Mouse (Mus musculus): ENCODE data around the gene Btc.

Btc gene

DNA sequence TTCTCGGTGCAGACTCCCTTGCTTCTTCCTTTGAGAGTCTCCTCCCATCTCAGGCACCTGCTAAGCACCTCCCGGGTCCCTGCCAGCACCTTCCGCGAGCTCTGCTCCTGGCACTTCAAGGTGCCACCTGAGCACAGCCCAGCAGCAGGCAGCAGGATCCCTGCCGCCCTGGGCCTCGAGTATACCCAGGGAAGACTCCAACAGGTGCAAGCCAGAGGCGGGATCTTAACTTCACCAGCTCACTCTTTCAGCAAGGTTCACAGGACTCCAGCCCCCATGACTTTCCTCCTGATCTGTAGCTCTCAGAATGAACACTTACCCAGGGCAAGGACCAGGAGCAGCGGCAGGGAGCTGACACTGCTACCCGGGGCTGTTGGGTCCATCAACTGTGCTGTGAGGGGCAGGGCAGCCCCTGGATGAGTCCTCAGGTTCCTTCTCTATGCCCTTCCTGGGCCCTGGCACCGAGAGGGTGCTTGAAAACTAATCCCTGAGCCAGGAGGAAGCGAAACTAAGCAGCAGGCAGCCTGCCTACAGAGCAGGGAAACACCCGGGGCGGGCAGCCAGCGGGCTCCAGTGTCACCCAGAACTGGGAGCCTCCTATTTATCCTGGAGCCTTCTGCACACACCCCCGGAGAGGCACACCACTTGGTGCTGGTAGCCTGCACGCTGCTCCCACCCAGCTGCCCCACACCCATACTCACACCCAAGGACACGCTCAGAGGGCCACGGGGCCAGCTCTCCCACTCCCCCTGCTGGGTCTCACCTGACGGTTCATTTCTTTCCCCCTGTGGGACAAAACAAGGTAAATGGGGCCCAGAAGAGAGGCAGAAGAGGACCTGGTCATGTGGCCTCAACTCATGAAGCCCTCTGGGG is at the start of gene Btc:
TSS of gene Btc (minus strand) at position 656 of the 873 bp plus-strand sequence.
- peak; percentile 70 for DNase-seq (ENCODE audit: low spot score)

DNA sequence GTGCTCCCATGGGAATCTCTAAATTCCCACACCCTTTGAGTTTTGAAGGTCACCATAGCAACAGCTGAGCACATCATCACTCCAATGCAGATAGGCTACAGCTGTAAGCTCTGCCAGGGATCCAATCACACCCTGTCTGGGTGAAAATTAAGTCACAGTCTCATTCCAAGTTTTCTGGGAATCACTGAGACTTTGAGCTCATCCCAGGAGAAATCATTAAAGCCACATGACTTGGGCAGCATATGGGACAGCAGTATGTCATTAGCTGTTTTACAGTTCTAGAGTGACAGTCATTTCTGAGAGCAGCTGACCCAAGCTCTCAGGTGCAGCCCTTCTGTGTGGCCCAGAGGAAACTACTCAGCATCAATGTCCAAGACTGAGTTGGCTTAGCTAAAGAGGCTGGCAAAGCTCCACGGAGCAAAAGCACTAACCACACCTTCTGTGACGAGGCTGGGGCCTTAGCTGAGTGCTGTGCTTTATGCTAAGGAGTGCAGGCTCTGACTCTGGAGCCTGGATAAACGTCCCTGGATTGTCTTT is 42.3 kb upstream of the Btc start:
- DNase-seq (ENCODE audit: low spot score): no peak

DNA sequence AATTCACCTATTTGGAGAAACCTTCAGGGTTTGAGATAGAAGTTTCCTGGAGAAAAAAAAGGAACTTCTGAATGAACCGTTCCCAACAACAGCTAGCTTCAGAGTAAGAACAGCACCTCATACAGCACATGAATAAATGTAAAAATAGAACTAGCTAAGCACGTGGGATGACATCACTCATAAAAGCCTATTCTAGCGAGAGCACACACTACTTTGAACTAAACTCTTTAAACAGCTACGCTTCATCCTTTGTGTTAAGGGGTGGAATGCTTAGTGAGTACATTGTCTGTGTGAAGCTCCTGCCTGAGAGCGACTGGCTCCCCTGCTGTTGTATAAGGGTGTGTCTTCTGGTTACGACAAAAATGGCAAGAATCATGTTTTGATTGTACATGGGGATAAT is 33.8 kb upstream of the Btc start:
- DNase-seq (ENCODE audit: low spot score): no peak

DNA sequence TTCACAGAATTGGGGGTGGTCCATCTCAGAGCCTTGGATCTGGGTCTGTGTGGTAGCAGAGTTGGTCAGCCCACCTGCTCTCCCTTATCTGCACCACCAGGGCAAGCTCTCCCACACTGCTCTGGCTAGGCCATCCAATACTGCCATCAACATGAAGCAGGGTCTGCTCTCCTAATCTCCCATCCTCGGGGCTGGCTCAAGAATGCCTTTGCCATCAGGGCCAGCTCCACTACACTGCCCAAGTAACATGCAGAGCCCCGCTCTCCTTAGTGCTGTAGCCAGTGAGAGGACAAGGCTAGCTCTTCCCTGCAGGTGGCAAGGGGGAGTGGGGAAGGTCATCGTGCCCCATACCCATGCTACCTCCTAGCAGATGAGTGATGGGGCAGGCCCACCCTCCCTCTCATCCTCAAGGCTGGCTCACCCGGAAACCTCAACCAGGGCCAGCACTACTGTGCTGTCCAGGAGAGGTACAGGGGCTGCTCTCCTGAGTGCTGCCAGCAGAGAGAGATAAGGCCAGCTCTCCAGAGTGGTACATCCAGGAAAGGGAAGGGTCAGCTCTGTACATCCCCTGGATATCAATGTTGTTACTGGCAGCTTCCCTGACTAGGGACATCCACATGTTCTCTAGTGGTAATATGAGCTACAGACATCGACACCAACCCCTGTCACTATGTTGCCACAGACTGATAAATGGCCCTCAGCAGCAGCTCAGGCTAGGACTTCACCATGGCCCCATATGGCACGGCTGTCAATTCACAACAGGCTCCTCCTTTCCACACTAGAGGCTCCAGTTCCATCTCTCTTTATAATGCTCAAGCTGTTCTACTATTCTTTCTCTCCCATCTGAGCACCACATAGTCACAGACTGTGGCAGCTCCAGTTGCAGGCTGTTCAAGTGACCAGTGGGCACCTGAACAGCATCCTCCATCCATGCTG is 32.2 kb upstream of the Btc start:
- DNase-seq (ENCODE audit: low spot score): no peak

DNA sequence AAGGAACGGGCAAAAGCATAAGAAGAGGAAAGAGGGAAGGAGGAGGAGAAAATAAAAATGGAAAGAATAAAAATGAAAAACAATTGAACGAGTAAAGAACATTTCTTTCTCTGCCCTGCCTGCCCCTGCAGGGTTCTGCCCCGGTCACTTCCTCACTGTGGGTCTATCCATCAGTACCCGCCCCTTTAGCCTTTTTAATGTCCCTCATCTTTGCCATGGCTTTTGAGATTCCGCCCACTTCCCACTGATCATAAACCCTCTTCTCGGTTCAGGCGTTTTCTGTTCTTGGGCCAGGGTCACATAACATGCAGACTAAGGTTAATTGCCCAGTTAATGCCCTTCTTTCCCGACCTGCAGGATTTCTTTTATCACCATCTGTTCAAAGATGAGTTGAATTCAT is 25.8 kb upstream of the Btc start:
- DNase-seq (ENCODE audit: low spot score): no peak

DNA sequence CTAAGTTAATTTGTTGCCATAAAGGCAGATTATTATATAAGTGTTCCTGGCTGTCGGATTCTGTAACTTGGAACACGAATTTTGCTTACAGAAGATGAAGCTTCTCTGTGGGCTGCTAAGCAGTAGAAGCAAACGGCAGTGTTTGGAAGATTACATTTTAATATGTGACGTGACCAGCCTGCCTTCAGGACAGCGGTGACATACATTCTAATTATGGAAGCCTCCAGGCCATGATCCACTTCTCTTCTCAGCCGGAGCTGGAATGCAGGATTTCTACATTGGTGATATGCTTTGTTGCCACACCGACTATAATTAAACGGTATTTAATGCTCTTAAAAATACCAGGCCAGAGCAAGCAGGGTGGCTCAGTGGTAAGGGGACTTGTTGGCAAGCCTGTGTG is 11.0 kb upstream of the Btc start:
- DNase-seq (ENCODE audit: low spot score): no peak

DNA sequence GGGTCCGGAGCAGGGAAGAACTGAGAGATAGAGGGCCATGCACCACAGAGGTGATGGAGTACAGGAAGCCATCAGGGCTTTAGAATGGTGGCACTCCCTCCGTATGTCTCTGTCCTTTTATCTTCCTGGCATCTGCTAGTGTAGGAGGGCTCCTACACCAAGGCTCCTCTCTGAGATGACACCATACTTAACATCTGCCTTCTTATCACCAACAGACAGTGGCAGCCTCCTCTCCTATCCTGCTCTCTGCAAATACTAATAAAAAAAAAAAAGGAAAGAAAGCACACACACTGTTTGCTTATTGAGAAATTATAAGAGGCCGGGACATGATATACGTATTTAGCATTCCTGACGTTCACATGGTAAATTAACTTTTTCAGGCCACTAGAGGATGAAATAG is 1.5 kb upstream of the Btc start:
- no peak for DNase-seq (ENCODE audit: low spot score)

DNA sequence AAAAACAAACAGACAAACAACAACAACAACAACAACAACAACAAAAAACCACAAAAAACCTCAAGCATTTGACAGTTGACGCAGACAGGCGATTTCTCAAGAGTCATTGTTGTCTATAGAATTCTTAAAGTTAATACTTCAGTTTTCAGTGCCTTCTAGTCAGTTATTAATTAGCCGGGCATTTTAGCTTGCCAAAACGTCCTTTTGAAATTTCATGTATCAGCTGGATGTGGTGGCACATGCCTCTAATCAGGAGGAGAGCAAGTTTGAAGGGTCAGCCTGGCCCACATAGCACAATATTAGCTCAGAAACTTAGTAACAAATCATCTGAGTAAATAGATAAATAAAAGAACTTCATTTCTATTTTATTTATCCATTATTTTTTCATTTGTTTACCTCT is 487 bp upstream of the Btc start:
- no peak for DNase-seq (ENCODE audit: low spot score)

DNA sequence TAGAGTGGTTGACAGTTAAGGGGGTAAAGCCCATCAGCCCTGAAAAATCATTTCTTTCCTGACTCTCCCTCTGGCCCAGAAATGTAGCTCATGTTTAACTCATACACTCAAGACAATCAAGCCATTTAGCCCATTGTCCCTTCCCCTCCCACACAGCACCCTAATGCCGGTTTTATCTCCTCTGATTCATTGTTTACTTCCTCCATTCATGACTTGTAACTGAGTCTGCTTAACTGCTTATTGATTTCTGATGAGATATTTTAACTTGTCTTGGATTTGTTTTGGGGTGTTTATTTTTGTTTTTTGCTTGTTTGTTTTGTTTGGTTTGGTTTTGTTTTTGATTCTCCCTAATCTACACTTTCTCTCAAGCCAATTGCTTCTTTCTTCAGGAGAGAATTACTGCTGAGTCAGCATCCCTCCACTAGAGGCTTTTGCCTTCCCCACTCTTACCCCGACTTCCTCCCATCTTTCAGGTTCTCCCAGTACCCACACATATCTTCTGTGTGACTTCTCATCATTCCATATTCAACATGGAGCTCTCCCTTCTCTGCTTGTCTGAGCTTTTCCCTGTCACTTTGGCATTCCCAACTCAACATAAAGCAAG is 2.2 kb downstream of the Btc start:
- no peak for DNase-seq (ENCODE audit: low spot score)

DNA sequence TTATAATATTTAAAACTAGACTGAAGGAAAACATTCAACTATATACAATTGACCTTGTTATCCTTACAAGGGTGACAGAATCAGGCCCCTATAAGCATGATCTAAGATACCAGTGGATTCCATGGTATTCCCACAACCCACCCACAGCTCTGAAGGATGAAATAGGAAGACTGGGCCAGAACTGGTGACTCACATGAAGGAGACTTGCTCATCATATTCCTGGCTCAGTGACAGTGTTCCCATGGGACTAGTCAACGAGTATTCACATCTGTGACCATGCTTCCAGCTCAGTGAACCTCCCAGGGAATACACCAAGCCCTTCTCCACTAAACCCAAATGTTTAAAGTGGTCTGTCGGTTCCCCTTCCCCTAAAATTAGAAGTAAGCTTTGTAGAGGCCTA is 27.3 kb downstream of the Btc start:
- no peak for DNase-seq (ENCODE audit: low spot score)

DNA sequence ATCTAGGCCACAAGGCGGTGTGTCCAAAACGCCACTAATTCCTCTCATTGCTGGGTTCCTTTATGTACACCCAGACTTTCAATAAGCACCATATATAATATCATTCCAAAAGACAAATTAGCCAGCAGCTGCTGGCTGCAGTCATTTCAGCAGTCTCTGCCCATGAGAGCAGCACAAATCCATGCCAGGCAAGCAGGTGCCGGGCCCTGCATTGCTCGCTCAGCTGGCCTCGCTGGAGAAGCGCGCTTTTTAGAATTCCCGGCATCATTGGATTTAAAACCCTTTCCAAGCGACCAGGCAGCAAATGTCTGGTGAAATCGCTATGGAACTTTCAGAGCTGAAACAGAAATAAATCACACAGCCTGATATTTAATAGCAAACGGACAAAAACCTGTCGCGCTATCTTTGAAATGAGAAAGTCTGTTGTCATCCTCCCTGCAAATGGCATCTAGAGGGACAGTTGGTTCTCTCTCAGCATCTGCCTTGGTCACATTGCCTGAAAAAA is 34.7 kb downstream of the Btc start:
- DNase-seq (ENCODE audit: low spot score): no peak

DNA sequence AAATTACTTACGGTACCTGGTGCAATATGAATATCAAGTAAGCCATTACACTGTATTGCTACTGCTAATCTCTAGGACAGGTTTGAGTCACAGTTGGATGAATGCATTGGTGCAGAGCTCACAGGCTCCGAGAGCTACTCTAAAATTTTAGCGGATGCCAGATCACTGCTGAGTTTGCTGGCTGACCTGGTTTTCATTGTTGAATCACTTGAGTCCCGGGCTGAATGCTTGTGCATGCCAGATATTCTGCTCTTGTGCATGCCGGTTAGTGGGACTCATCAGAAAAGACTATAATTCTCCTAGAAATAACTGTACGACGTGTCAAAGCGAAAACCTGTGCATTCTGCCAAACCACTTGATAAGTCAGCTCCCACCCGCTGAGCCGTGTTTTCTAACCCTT is 35.9 kb downstream of the Btc start:
- no peak for DNase-seq (ENCODE audit: low spot score)

DNA sequence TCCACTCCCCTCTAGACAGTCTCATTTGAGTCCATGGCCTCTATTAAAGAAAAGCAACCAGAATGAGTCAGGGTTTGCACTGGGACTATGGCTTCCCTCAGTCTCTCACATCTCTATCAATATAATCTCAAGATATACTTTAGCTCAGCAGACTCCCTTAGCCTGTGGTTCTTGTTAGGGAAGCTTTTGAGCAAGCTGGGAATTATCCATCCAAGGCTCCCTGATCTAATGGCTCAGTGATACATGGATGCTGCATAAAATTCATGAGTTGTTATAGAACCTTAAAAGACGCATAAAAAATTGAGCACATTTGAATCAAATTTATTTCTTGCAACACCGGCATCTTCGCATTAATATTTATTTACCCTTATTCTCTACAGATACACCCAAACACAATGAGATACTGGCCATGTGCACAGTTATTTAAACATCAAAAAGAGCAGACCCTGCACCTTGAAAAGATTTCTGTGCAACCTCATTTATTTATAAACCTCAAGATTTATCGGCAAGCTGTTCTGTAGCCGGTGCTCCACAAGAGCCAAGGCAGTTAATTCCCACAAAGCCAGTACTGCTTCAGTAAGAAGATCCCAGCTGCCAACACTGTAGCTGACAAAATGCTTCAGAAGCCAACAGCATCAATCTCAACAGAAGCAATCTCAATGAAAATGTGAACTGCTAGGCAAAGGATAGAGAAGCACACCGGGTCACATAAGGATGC is 39.4 kb downstream of the Btc start:
- no peak for DNase-seq (ENCODE audit: low spot score)

DNA sequence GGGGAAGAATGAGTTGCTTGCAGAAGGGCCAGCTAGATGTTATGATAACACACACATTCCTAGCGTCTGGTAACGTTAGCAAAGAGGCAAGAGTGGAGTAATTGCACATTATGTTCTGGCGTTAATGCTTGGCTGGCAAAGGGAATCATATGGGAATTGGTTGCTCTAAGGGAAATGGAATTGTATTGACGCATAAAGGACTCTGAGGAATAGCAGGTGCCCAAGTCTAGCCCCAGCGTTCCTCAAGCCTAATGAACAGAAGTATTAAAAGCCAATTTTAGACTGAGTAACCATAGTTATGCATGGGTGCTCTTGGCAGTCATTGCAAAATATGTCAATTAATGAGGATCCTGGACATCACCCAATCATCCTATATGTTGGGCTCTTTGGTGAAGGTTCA is 50.1 kb downstream of the Btc start:
- DNase-seq (ENCODE audit: low spot score): no peak

DNA sequence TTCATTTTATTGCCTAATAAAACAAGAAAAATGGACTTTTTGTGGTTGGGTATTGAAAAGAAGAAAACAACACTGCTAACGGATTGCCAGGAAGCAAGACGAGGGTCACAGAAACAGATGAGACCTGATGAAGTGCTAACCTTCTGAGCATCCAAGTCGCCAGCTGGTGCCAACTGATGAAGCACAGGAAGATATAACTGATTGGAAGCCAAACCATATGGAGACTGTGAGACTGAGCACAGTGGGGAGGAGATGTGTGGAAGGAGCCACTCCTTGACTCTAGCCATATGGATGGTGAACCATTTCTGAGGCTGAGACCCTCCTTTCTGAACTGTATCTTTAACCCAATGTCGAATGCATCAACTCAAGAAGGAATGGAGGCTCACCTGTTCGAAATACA is 57.1 kb downstream of the Btc start:
- DNase-seq (ENCODE audit: low spot score): no peak

DNA sequence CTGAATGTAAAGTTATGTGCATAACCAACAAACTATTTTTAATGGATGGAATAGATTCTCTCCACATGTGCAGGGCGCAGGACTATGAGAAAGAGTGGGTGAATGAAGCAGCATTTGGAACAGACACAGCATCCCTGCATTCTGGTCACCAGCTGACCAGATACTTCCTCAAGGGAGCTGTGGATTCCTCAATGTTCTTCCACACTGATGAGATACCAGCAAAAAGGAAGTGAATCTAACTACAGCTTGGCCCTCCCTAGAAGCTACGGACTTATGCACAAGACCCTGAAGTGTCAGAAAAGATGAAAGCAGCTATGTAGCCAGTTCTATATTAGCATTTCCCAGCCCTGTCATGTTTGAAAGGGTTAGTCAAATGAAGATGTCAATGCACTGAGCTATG is 57.7 kb downstream of the Btc start:
- DNase-seq (ENCODE audit: low spot score): no peak

DNA sequence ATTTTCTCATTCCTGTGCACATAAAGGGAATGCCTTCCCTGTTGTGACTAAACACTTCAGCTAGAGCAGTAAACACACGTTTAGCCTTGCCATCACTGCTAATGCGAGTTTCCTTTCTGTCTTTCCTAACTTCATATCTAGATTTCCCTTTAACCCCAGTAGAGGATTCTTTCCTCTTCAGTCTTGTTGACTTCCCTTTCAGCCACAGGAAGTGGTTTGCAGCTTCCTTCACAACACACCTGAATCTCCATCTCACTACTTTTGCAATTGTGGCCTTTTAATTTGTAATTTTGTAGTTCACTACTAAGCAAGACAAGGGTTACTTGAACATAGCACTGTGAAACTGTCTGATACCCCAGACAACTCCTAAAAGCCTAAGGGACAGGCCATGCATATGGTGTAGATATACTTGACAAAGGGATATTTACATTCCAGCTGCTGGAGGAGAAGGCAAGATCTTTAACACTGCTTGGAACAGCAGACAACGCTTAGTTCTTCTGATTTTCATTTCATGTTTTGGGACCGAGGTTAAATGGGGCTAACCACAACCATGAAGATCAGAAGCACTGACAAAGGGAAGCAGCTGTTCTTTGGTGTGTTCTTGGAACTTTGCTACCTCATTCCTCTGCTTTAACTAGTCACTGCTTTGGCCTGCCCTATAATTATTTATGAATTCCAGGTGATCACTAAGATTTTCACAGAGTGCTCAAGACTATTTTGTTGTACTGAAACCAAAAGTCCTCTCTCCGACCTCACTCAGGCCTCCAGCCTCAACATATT is 60.6 kb downstream of the Btc start:
- no peak for DNase-seq (ENCODE audit: low spot score)

DNA sequence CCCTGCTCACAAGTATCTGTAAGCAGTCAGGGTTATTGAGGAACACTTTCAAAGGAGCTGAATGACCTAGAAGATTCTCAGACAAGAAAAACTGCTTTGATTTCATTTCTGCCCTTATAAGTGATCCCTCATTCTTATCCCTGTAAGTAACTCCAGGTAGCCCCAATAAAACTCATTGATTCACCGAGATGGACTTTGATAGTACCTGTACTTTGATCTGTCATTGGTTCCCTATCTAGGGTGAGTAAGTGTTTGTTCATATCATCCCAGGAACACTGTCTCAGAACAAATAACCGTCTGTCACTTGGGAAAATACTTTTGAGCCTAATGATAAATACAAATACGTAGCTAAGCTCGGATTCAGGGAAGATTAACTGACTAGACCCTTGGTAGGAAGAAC is 68.6 kb downstream of the Btc start:
- no peak for DNase-seq (ENCODE audit: low spot score)

DNA sequence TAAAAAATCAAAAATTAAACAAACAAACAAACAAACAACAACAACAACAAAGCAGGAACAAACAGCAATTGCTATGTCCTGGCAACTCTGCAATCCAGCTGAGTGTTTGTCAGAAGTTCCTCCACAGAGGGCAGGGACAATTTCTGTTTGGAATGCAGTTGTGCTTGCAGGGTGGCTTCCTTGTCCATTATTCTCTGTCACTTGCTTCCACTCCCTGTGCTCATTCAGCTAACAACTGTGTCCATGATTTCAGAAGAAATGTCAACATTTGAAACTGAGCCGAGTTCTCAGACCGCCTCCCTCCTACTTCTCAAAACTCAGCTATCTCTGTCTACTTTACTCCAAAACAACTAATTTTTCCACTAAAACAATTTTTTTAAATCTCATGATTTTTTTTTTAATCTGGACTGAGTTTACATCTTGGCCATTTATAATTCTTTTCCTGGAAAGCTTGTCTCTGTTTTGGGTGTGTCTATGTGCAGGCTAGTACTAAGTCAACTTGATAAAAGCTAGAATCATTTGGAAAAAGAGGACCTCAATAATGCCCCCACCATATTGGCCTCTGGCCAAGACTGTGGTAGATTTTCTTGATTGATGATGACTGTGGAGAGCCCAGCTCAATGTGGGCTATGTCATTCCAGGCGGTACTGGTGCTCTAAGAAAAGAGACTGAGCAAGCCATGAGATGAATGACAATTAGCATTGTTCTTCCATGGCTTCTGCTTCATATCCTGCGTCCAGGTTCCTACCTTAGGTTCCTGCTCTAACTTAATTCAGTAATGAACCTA is 70.5 kb downstream of the Btc start:
- no peak for DNase-seq (ENCODE audit: low spot score)

DNA sequence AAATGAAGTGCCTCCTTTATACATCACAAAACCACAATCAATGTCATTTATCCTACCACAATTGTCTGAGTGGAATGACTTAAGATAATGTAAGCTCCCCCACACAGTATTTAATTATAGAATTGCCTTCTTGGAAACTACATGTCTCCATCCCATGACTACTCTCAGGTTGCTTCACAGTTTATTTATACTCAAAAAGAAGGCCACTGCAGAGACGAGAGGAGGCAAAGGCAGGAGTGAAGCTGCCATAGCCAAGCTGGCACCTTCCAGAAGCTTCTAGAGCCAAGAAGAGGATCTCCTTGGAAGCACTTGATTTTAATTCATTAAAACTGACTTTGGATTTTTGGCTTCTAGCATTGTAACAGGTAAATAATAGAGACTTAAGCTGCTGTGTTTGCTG is 81.0 kb downstream of the Btc start:
- DNase-seq (ENCODE audit: low spot score): no peak
